Mouse (Mus musculus): ENCODE measurements around the gene Clmn.
"Not testable (repeated sequence)": the region's sequence is repeated elsewhere in the genome, so short reads cannot be mapped to it uniquely, and the experiment has no call there.

The Clmn gene

GRCm38 (mm10) chr12:104837111-104837837 lies 27.6 kb downstream of the Clmn start:
- no peak for DNase-seq

- no peak for DNase-seq
Observed at GRCm38 (mm10) chr12:104836230-104836629, 28.6 kb downstream of the Clmn start.

- DNase-seq: no peak
Observed at GRCm38 (mm10) chr12:104835369-104836094, 29.3 kb downstream of the Clmn start.

GRCm38 (mm10) chr12:104834772-104835171 lies 30.1 kb downstream of the Clmn start:
- no peak for DNase-seq

- DNase-seq: peak; percentile 77
Observed at GRCm38 (mm10) chr12:104830666-104831435, 34.0 kb downstream of the Clmn start.

GRCm38 (mm10) chr12:104830283-104830639 lies 34.6 kb downstream of the Clmn start:
- DNase-seq: no peak

GRCm38 (mm10) chr12:104829596-104830282 lies 35.1 kb downstream of the Clmn start:
- DNase-seq: peak; percentile 93

GRCm38 (mm10) chr12:104828986-104829385 lies 35.9 kb downstream of the Clmn start:
- not testable (repeated sequence) for DNase-seq

GRCm38 (mm10) chr12:104827721-104828120 lies 37.2 kb downstream of the Clmn start:
- no peak for DNase-seq

GRCm38 (mm10) chr12:104824907-104825267 lies 40.0 kb downstream of the Clmn start:
- DNase-seq: no peak

- DNase-seq: peak; percentile 91
Observed at GRCm38 (mm10) chr12:104824244-104824906, 40.5 kb downstream of the Clmn start.

- DNase-seq: no peak
Observed at GRCm38 (mm10) chr12:104823722-104824121, 41.2 kb downstream of the Clmn start.

- DNase-seq: peak; percentile 70
Observed at GRCm38 (mm10) chr12:104822838-104823599, 41.9 kb downstream of the Clmn start.

- DNase-seq: peak; percentile 84
Observed at GRCm38 (mm10) chr12:104822151-104822550, 42.7 kb downstream of the Clmn start.

- DNase-seq: no peak
Observed at GRCm38 (mm10) chr12:104820061-104820460, 44.8 kb downstream of the Clmn start.

GRCm38 (mm10) chr12:104819050-104819449 lies 45.8 kb downstream of the Clmn start:
- DNase-seq: no peak

- no peak for DNase-seq
Observed at GRCm38 (mm10) chr12:104818057-104818456, 46.8 kb downstream of the Clmn start.

- peak; percentile 64 for DNase-seq
Observed at GRCm38 (mm10) chr12:104817172-104817866, 47.6 kb downstream of the Clmn start.

- no peak for DNase-seq
Observed at GRCm38 (mm10) chr12:104814291-104814690, 50.6 kb downstream of the Clmn start.

- no peak for DNase-seq
Observed at GRCm38 (mm10) chr12:104813762-104814161, 51.1 kb downstream of the Clmn start.

- DNase-seq: no peak
Observed at GRCm38 (mm10) chr12:104812711-104813110, 52.2 kb downstream of the Clmn start.
